Mouse (Mus musculus): Measurements from ENCODE around the gene Nudcd3.

GRCm38 (mm10) chr11:6065046-6065521 is 135.1 kb downstream of the Nudcd3 start:
- TF ChIP-seq CTCF (IDR thresholded peaks at IDR 0.05; ENCODE audit: low read depth) (no peak), EP300 (IDR thresholded peaks at IDR 0.05; ENCODE audit: low read depth) (no peak)

All from heart, postnatal 0 days (tissue).